Mouse (Mus musculus) heart, postnatal 14 days (tissue): ENCODE results near the gene Tmem33. TPM values are rescaled to one million over a fixed set of nuclear protein-coding genes. Genes with fewer than 3 reads are reported as not detected.

Source experiments
- DNase-seq, 2 experiments: peaks; one replicate each; pipeline ENCODE4 v3.0.0; 2021 to 2022
- intact Hi-C: fragments of 180-260 bp; cut with DNase I; formaldehyde crosslinking; loops from one replicate; pipeline ENCODE4 v1.15.1; 2025
- total RNA-seq, 2 experiments: library from RNA; stranded (reverse); gene quantifications; 2 replicates each; pipeline ENCODE4 v1.2.3; 2021

Tmem33 gene
- total RNA-seq, 2 experiments from 2014 or later, result 43.1 to 45.4 TPM

DNA sequence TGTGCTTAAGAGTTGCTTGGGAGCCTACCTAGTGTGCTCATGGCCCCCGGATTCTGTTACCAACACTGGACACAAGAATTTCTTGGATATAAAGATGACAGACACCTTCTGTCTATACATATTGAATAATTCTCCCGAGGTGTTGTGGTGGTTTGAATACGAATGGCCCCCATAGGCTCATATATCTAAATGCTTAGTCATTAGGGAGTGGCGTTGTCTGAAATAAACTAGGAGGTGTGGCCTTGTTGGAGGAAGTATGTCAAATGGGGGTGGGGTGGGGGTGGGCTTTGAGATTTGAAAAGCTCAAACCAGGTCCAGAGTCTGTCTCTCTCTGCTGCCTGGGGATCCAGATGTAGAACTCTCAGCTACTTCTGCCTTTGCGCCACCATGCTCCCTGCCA, 17.1 kb upstream of the Tmem33 start:
- intact Hi-C loops, result no loop called here
- DNase-seq, result no peak

DNA sequence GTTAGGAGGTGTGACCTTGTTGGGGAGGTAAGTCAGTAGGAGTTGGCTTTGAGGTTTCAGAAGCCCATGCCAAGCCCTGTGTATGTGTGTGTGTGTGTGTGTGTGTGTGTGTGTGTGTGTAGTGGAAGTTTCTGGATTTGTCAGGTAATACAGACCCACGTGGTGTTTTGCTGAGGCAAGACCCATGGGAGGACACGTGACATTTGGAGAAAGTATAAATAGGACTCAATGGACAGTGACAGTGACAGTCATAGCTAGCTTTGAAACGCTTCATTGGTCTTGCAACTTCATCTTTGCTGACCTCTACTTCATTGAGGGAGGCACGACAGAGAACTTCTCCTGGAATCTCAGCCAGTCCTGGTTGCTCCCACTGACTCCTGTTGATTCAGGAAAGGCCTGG, 8.1 kb upstream of the Tmem33 start:
- intact Hi-C loops, result no loop called here
- DNase-seq, result no peak

DNA sequence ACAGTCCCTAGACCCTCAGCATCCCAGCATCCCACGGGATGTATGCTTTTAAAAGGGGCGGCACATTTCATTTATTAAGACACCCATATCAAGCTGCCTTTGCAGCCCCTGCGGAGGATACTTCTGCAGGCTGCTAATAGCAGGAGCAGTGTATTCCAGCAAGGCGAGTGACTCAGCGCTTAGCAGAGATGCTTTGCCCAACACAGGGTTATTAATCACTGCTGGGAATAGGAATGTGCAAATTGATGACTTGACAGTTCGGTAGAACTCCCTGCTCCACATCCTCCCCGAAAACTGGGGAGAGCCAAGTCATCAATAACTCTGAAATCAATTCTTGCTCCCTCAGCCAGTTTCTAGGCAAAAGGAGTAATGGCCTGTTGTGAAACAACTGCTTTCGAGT, 4.7 kb upstream of the Tmem33 start:
- no peak for DNase-seq

DNA sequence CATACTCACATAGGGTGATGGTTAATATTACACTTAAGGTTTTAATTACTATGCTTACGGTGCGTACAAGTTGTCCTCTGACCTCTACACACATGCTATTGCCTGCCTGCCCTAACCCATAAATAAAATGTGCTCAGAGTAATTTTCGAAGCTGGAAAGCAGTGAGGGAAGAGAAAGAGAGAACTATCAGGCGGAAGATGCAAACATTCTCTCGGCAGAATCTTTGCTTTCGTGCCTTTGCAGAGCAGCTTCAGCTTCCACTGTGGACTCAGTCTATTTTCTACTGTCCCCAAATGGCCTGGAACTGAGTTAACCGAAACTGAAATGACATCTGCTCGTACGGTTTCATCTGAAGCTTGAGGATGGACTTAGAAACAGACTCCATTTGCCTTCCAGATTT, 1.9 kb upstream of the Tmem33 start:
- intact Hi-C loops, result no loop called here
- no peak for DNase-seq

More for the DNA sequence above, 4.7 kb upstream of the Tmem33 start:
- intact Hi-C loops, result no loop called here

DNA sequence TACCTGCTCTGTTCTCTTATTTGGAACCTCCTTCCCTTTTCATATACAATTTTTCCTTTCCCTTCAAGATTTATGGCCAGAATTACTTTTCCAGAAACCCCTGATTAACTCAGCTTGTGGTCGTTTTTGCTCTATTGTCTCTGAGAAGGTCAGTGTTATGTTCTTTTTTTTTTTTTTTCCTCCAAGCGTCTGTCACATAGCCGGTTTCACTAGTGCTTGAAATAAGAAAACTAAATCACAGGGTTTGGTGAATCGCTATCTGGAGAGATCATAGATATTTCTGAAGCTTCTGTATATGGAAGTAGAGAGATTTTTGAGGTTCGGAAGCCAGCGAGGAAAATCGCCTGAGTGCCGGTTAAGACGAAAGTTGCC, 220 bp upstream of the Tmem33 start:
- intact Hi-C loops, result loop anchor here (5.0 kb wide), 1 partner anchor 47 kb away; the partner anchor contains the start of gene Slc30a9
- DNase-seq, result no peak

DNA sequence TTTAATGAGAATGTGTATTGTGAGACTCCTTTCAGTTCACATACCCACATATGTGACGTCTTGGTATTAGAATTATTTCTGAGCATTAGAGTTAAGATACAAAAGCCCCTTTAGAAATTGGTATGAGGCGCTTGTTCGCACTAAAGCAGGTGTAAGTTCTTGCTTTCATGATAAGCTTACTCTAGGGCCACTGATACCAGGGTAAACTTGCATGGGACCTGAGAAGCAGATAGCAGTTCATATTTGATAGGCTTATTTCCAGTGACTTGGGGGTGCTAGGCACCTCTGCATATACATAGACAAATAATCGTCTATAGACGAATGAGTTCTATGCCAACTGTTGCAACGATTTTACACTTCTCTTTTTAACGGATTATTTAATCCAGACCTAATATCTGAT, 2.6 kb downstream of the Tmem33 start:
- intact Hi-C loops, result loop anchor here (5.0 kb wide), 1 partner anchor 44 kb away; the partner anchor contains the start of gene Slc30a9
- no peak for DNase-seq

DNA sequence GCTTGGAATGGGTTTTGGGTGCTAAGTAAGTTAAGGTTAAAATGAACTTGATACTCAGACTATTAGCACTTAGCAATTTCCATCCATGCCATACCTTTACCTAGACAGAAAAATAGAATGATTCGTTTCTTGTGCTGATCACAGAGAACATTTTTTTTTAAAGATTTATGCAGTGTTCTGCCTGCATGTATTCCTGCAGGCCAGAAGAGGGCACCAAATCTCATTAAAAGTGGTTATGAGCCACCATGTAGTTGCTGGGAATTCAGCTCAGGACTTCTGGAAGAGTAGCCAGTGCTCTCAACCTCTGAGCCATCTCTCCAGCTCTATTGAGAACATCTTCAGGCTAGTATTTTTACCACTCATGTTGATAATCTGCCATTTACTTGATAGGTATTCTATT, 5.7 kb downstream of the Tmem33 start:
- intact Hi-C loops, result no loop called here
- no peak for DNase-seq

DNA sequence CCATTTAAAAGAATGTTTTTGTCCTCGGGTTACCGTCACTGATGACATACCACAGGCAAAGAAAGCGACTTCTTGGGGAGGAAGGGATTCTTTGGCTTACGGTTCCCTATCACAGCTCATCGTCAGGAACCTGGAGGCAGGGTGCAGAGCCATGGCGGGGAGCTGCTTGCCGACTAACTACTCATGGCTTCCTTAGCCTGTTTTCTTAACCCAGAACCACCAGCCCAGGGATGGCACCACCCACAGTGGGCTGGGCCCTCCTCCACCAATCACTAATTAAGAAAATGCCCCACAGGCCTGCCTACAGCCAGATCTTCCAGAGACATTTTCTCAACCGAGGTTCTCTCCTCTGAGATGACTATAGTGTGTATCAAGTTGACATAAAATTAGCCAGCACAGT, 8.9 kb downstream of the Tmem33 start:
- no peak for DNase-seq
- intact Hi-C loops, result no loop called here

DNA sequence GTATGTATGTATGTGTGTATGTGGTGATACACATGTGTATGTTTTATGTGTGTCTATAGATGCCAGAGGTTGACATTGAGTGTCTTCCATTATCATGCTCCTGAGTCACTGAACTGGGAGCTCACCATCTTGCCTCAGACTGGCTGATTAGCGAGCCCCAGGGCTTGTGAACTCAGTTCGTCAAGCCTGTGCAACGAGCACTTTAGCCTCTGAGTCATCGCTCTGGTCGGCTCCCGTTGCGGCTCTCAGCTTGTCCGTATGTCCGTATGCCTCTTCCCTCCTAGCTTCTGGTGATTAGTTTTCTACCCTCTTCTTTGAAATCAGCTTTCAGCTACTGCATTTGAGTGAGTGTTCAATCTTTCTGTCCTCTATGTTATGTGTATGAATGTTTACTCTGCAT, 19.0 kb downstream of the Tmem33 start:
- intact Hi-C loops, result no loop called here
- DNase-seq, result no peak

DNA sequence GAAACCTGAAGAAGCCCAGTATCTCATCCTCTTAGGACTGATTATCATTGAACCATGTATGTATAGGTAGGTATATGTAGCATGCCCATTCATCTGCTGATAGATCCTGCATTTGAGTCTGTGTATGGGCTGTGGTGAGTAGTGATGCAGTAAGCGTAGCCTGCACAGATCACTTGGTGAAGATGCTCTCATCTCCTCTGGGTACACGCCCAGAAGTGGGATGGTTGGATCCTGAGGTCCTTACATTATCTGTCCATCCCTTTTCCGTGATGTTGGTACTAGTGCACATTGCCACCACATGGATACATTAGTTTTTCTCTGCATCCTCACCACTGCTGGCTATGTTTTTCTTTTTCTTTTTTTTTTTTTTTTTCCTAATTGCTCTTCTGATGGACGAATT, 19.5 kb downstream of the Tmem33 start:
- intact Hi-C loops, result no loop called here
- no peak for DNase-seq

DNA sequence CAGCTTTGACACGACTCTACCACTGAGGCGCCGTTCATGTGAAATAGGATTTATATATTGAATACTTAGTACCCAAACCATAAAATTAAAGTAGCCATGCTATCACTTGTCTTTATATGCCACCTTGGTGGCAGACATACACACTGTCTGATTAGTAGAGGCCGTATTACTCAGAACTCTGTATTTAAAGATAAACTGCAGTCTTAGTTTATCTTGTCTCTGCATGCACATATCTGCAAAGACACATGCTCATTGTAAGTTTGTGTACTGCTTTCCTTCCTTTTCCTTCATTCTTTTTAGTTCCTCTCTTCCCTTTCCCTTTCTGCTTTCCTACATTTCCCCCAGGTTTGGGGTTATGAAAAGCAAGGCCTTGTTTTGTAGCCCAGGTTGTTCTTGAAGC, 20.0 kb downstream of the Tmem33 start:
- intact Hi-C loops, result no loop called here
- DNase-seq, result no peak

DNA sequence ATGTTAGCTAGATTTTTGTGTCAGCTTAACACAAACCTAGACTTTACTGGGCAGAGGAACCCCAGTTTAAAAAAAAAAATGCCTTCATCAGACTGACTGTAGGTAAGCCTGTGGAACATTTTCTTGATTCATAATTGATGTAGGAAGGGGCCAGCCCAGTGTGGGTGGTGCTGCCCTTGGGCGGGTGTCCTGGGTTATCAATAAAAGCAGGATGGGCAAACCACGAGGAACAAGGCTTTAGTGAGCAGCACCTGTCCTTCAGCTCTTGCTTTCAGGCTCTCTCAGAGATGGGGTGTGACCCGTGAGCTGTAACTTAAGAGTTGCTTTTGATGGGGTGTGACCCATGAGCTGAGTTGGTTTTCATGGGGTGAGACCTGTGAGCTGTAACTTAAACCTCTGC, 34.7 kb downstream of the Tmem33 start:
- intact Hi-C loops, result no loop called here
- DNase-seq, result no peak

DNA sequence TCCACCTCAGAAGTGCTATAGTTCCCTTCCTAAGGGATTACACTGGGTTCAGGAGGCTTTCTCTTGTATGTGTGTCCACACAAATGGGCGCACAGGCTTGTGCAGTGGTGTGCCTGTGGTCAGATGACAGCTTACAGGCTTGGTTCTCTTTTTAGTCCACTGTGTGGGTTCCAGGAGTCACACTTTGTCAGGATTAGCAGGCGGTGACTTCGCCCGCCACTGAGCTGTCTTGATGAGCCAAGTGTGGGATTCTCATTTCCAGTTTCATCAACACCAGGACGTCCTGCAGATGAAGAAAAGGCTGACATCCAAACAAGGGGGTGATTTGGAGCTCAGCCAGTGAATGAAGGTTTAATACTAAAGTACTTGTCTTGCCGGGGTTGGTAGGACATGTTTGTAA, 35.3 kb downstream of the Tmem33 start:
- intact Hi-C loops, result no loop called here
- no peak for DNase-seq

DNA sequence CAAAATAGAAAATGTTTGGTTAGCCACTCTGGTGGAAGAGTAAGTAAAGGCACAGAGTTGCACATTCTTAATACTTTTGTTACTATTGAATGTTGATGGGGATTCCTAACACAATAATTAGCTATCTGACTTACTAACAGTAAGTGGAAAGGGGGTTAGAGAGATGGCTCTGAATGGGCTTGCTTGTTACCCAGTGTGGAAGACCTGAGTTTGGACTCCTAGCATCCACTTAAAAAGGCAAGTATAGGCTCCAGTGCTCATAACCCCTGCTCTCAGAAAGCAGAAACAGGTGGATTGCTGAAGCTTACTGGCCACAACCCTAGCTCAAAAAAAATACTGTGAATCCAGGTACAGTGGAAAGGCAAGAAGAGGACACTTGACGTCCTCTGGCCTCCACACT, 35.8 kb downstream of the Tmem33 start:
- intact Hi-C loops, result no loop called here
- no peak for DNase-seq

DNA sequence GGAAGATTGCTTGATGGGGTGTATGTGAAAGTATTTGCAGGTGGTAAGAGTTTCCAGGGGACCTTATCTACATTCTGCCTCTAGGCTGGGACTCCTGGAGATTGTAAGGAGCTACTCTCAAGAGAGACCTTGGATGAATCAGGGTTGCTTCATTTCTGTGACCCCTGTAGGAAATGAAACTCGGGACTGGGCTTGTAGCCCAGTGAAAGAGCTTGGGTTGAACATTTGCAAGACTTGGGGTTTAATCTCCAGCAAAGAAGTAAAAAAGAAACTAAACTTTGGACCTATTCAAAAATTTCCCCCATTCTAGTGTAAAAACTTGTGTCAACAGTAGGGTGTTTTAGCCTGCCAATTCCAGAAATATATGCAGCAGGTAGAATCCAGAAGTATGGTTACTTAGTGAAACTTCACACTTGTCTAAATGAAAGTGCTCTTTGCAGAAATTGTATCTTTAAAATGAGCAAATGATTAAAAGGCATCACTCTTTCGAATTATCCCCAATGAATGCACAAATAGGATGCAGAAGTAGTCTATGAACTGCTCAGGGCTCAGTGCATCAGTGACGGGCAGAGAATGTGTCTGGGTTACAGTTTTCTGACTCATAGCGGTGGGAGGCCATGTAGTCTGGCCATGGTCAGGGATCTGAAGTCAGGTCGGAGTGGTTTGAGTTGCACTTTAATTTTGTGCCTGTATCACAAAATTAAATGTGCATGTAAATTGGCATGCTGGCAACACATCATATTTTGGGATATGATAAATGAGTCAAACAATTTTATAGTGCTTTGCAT, 36.9 kb downstream of the Tmem33 start:
- no peak for DNase-seq
- intact Hi-C loops, result no loop called here

DNA sequence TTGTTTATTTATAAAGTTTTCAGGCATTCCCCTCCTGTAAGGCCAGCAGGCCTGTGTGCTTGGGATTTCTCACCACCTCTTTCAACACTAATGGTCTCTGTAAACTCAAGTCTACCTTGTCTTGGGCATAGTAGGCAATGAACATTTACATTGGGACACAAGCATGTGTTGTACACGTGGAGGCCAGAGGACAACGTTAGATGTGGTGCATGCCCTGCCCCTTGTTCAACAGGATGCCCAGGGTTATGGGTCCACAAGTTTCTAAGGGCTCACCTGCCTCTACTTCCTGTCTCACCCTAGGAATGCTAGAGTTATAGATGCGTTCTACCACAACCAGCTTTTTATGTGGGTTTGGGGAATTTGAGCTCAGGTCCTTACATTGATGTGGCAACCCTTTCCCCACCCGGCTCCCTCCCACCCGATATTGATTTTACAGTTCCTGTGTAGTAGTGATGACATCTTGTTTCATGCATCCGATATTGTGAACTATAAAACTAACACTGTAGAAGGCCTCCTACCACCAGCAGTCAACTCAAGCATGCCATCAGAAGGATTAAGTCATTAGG, 39.6 kb downstream of the Tmem33 start:
- intact Hi-C loops, result no loop called here
- DNase-seq, result no peak

DNA sequence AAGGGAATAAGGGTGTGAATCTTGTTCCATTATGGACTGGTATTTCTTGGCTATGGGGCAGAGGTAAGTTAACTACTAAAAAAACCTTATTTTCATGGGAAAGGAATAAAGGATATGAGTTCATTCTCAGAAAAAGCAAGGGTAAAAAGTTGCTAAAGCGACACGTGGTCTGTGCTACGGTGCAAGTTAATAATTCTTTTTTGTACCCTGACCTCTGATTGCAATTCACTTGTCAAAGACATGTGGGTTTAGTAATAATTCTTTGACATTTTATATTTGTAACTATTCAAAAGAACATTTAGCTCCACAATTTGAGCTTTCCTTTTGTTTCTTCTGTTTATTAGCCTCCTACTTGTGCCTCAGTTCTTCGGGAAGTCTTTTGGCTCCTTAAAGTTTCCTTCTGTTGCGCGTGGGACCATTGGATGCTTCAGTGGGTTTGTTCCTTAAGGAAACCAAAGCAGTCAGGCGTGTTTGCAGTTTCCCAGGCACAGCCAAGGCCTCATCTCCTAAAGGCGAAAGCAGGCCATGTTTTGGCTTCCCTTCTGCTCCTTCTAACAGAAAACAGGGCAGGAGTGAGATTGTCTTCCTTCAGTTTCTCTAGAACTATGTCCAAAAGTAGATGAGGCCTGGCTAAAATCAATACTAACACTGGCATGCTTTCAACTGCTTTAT, 40.7 kb downstream of the Tmem33 start:
- intact Hi-C loops, result no loop called here
- DNase-seq, result no peak

DNA sequence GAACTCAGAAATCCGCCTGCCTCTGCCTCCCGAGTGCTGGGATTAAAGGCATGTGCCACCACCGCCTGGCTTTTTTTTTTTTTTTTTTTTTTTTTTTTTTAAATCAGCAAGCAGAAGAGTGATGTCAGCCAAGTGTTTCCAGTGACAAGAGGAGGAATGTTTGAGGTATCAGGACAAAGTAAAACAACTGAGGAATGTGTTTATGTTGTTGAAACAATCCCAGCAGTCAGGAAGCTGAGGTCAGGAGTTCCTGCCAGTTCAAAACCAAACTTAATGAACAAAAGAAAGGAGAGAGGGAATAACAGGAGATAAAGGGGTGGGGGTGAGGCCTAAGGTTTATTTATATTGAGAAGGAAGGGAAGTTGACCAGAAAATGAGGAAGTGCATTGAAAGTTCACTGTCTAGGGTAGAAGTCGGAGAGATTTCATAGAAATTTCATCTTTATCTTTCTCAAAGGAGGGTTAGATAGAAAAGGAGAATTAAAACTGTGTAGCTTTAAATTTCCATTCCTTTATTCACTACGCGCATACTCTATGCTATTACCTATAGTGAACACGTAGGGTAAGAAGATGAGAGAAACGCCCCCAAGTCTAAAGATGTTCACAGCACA, 41.5 kb downstream of the Tmem33 start:
- intact Hi-C loops, result no loop called here
- no peak for DNase-seq

DNA sequence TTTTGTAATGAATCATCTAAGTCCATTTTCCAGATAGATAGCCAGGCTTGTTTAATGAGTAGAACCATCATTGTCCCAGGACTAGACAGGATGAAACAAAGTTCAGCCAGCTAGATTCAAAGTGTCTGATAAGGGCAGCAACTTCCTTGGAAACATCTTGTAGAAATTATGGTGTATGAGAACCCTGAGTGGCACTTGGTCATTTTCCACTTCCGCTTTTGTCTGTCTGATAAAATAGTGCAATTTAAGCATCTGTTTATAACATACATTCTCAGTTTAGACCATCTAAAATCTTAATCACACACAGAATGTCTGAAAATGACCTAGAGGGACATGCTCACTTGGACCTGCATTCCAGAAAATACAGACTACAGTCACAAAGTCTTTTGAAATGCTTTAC, 43.5 kb downstream of the Tmem33 start:
- DNase-seq, result no peak
- intact Hi-C loops, result no loop called here

DNA sequence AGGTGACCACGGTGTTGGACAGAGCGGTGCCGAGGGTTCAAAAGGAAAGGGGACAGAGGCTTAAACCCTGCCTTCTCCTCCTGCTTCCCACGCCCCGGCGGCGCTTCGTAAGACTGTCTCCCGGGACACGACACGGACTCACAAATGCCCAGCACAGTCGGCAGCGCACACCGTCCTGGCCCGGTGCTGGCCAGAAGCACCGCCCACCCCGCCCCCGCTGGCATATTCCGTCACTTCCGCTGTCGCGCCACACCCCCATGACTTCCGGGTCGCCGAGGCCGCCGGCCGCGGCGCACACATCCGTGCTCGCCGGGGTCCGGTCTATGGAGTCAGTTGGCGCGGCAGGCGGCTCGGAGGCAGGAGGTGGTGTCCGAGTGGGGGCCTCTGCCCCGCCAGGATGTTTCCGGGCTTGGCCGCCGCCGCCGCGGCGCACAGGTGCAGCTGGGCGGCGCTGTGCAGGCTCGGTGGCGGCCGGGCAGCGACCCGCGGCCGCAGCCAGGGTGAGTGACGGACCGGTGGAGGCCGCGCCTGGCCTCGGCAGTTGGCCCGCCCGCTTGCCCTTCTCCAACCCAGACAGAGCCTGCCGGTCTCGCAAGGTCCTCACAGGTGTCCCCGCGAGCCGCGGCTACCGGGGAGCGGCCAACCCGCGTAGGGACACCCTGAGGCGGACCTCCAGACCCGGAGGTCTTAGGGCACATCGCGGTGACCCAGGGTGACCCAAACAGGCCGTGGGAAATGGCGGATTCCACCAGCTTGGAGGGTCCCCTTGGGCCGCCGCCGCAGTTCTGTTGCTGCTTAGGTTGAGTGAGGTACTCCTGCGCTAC, 46.5 kb downstream of the Tmem33 start, which contains the start of gene Slc30a9:
Slc30a9 (plus strand) TSS at position 258 of the 824 bp plus-strand sequence.
- intact Hi-C loops, result loop anchor here (5.0 kb wide), 1 partner anchor 45 kb away; the partner anchor contains the start of gene Tmem33
- peak; percentile 95 to 97 for DNase-seq
